In the genomic region with DNA sequence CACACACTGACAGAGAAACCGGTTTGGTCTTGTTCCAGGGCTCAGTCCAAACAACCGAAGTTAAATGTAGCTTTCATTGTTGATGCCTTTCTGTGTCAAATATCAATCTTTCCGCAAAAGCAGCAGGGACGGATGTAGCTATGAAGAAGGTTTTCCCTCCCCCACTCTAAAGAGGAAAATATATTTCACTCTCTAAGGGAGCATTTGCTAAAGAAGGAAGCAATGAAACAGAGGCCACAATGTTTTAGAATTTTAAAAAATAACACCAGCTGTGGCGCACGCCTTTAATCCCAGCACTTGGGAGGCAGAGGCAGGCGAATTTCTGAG, we compare ENCODE assay signal across 8 mouse cellular contexts.
DNase-seq lines count a peak whose midpoint lies in the region; ATAC-seq lines count a peak whose summit lies in the region.

No protein-coding gene starts in this region.

- H3K27ac ChIP-seq in kidney, embryonic 14.5 days (ENCODE audit: low read depth, low read length): peak overlapping the region; percentile 87
- H3K27ac ChIP-seq in hindbrain, embryonic 12.5 days: peak overlapping the region; percentile 74
- H3K27ac ChIP-seq in midbrain, embryonic 13.5 days: peak overlapping the region; percentile 70

- no peaks in the 10 kb centered on the region for H3K9me3 ChIP-seq in kidney, embryonic 14.5 days (ENCODE audit: control insufficient read depth, low read length)
- no peaks in the 10 kb centered on the region for H3K9me3 ChIP-seq in hindbrain, embryonic 12.5 days (replicated peaks)
- H3K9me3 ChIP-seq in midbrain, embryonic 13.5 days: no peaks in the 10 kb centered on the region

- no peak overlapping the region for H3K4me3 ChIP-seq in kidney, embryonic 14.5 days (ENCODE audit: low read length)
- no peak overlapping the region for H3K4me3 ChIP-seq in hindbrain, embryonic 12.5 days
- H3K4me3 ChIP-seq in midbrain, embryonic 13.5 days (replicated peaks): no peak overlapping the region

- no peak overlapping the region for H3K9ac ChIP-seq in kidney, embryonic 14.5 days (ENCODE audit: low read depth, low read length)
- H3K9ac ChIP-seq in hindbrain, embryonic 12.5 days: no peak overlapping the region
- H3K9ac ChIP-seq in midbrain, embryonic 13.5 days (replicated peaks): peak overlapping the region; percentile 51; the same call in 1 of the 2 replicates

- 36% methylated on average over 7 of the region's 7 CpGs for WGBS in kidney, embryonic 14.5 days
- WGBS in hindbrain, embryonic 12.5 days: 45% methylated on average over 7 of the region's 7 CpGs
- 42% methylated on average over 7 of the region's 7 CpGs for WGBS in midbrain, embryonic 13.5 days

- H3K36me3 ChIP-seq in kidney, embryonic 14.5 days (ENCODE audit: control insufficient read depth, insufficient read depth, low read length): no peaks in the 10 kb centered on the region
- H3K36me3 ChIP-seq in hindbrain, embryonic 12.5 days: no peaks in the 10 kb centered on the region
- no peaks in the 10 kb centered on the region for H3K36me3 ChIP-seq in midbrain, embryonic 13.5 days

- no peak; the same call in 1 of the 2 replicates for ATAC-seq in kidney, embryonic 14.5 days (ENCODE audit: low FRiP score, low TSS enrichment)
- no peak for ATAC-seq in hindbrain, embryonic 12.5 days (ENCODE audit: low FRiP score)
- no peak for ATAC-seq in midbrain, embryonic 13.5 days

- no peak for DNase-seq in kidney, postnatal 25 days
- DNase-seq in adipocyte (ENCODE audit: low spot score): peak; percentile 48
- DNase-seq in left cerebral cortex, adult 11 months (ENCODE audit: low spot score): no peak
- DNase-seq in cerebellum, adult 18-20 months: no peak
- DNase-seq in kidney, adult 8-10 months: no peak

- H3K4me1 ChIP-seq in kidney, embryonic 14.5 days (ENCODE audit: control insufficient read depth, insufficient read depth, low read length): peaks cover 30% of the 10 kb centered on the region
- peaks cover 36% of the 10 kb centered on the region for H3K4me1 ChIP-seq in hindbrain, embryonic 12.5 days
- peaks cover 45% of the 10 kb centered on the region for H3K4me1 ChIP-seq in midbrain, embryonic 13.5 days (replicated peaks)

- H3K4me2 ChIP-seq in kidney, embryonic 14.5 days (replicated peaks; ENCODE audit: low read depth, low read length): 0 out of 2 replicates have a peak overlapping the region, but pooled peaks have one; percentile 19
- H3K4me2 ChIP-seq in hindbrain, embryonic 12.5 days (replicated peaks): peak overlapping the region; percentile 25; the same call in 1 of the 2 replicates
- H3K4me2 ChIP-seq in midbrain, embryonic 13.5 days (replicated peaks): peak overlapping the region; percentile 26; the same call in 1 of the 2 replicates

- no peaks in the 10 kb centered on the region for H3K27me3 ChIP-seq in kidney, embryonic 14.5 days (ENCODE audit: control insufficient read depth, insufficient read depth, low read length)
- H3K27me3 ChIP-seq in hindbrain, embryonic 12.5 days: no peaks in the 10 kb centered on the region
- peaks cover 24% of the 10 kb centered on the region for H3K27me3 ChIP-seq in midbrain, embryonic 13.5 days
